Mouse (Mus musculus): ENCODE data around the gene Ptpru. TPM values are rescaled to one million over a fixed set of nuclear protein-coding genes. Genes with fewer than 3 reads are reported as not detected.

The Ptpru gene
- total and polyA plus RNA-seq, 2 experiments from 2014 or later: 22.2 to 34.2 TPM

DNA sequence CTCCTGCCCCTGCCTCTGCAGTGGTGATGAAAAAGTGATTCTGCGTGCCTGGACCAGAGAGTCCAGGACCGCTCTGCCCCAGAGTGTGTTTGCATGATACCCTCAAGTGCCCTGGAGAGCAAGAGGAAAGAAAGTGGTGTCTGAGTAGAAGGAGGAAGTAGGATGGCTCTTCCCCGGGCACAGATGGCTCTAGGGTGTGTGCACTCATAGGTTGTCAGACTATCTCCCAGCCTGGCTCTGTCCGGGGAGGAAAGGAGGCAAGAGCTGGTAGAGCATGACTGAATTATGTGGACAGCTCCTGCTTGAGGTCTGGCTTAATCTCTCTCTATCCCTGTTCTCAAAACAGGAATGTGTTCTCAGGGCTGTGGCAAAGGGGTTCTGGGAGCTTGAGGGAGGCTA lies 23.3 kb upstream of the Ptpru start:
- H3K4me2 ChIP-seq (ENCODE audit: low read depth, low read length, poor library complexity, severe bottlenecking): no peak overlapping the region
- no peak overlapping the region for H3K4me3 ChIP-seq (ENCODE audit: low read depth, low read length)
- TF ChIP-seq CTCF (IDR thresholded peaks at IDR 0.05): no peak
- H3K27ac ChIP-seq (ENCODE audit: low read depth, low read length): no peak overlapping the region
- H3K9me3 ChIP-seq (ENCODE audit: low read length): no peaks in the 10 kb centered on the region
- no peaks in the 10 kb centered on the region for H3K4me1 ChIP-seq (ENCODE audit: insufficient read depth, low read length)
- no peak overlapping the region for H3K9ac ChIP-seq (replicated peaks; ENCODE audit: low read length, poor library complexity, severe bottlenecking)
- H3K36me3 ChIP-seq (ENCODE audit: insufficient read depth, low read length): peaks cover 31% of the 10 kb centered on the region
- 87% methylated on average over 4 of the region's 4 CpGs for WGBS
- ATAC-seq (ENCODE audit: low FRiP score): no peak
- no peak for DNase-seq (ENCODE audit: low spot score)
- no peaks in the 10 kb centered on the region for H3K27me3 ChIP-seq (ENCODE audit: insufficient read depth, low read length)

- 53% methylated on average over 15 of the region's 15 CpGs for WGBS
- Histone ChIP-seq H3K27me3 (ENCODE audit: insufficient read depth, low read length) (no peaks in the 10 kb centered on the region), H3K4me2 (ENCODE audit: low read depth, low read length, poor library complexity, severe bottlenecking) (no peak overlapping the region), H3K9ac (replicated peaks; ENCODE audit: low read length, poor library complexity, severe bottlenecking) (no peak overlapping the region), H3K36me3 (ENCODE audit: insufficient read depth, low read length) (peaks cover 31% of the 10 kb centered on the region), H3K9me3 (ENCODE audit: low read length) (no peaks in the 10 kb centered on the region), H3K4me1 (ENCODE audit: insufficient read depth, low read length) (no peaks in the 10 kb centered on the region), H3K27ac (ENCODE audit: low read depth, low read length) (no peak overlapping the region), H3K4me3 (ENCODE audit: low read depth, low read length) (no peak overlapping the region)
- peak; percentile 99 for TF ChIP-seq CTCF (IDR thresholded peaks at IDR 0.05)
- DNase-seq (ENCODE audit: low spot score) (peak; percentile 87), ATAC-seq (ENCODE audit: low FRiP score) (no peak)
Measured at GRCm38 (mm10) chr4:131860492-131861340, 22.6 kb upstream of the Ptpru start.

- no peak overlapping the region for H3K9ac ChIP-seq (replicated peaks; ENCODE audit: low read length, poor library complexity, severe bottlenecking)
- TF ChIP-seq CTCF (IDR thresholded peaks at IDR 0.05): no peak
- H3K4me2 ChIP-seq (ENCODE audit: low read depth, low read length, poor library complexity, severe bottlenecking): no peak overlapping the region
- no peak overlapping the region for H3K27ac ChIP-seq (ENCODE audit: low read depth, low read length)
- DNase-seq (ENCODE audit: low spot score) (no peak), ATAC-seq (ENCODE audit: low FRiP score) (no peak)
- 88% methylated on average over 5 of the region's 5 CpGs for WGBS
- H3K4me1 ChIP-seq (ENCODE audit: insufficient read depth, low read length): no peaks in the 10 kb centered on the region
- H3K27me3 ChIP-seq (ENCODE audit: insufficient read depth, low read length): no peaks in the 10 kb centered on the region
- H3K9me3 ChIP-seq (ENCODE audit: low read length): no peaks in the 10 kb centered on the region
- peaks cover 14% of the 10 kb centered on the region; the same call in 1 of the 2 replicates for H3K36me3 ChIP-seq (ENCODE audit: insufficient read depth, low read length)
- no peak overlapping the region for H3K4me3 ChIP-seq (ENCODE audit: low read depth, low read length)
Measured at GRCm38 (mm10) chr4:131854950-131855349, 16.9 kb upstream of the Ptpru start.

DNA sequence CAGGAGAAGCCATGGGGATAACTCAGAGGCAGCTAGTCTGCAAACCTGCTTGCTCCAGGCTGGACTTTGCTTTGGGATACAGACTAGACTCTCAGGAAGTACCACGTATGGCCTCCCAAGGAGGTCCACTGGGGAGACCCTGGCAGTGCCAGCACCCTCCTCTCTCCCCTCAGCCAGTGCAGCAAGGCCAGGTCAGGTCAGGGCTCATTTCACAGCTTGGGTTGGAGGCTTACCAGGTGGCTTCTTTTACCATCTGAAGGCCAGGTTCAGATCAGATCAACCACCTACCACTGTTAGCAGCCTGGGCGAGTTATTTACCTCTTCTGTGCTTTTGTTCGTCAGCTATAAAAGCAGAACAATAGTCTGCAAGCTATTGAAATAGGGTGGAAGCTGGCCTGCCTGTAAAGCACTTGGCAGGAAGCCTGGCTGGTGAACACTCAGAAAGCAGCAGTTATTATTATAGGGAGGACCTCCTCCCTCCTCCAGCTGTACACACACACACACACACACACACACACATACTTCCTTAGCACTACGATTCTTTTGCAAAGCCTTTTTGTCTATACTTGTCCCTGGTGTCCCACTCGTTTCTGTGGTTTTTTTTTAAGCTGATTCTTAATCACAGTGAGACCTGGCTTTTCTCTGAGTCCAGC lies 12.0 kb upstream of the Ptpru start:
- Histone ChIP-seq H3K27me3 (ENCODE audit: insufficient read depth, low read length) (no peaks in the 10 kb centered on the region), H3K9ac (replicated peaks; ENCODE audit: low read length, poor library complexity, severe bottlenecking) (no peak overlapping the region), H3K4me3 (ENCODE audit: low read depth, low read length) (no peak overlapping the region), H3K9me3 (ENCODE audit: low read length) (no peaks in the 10 kb centered on the region), H3K36me3 (ENCODE audit: insufficient read depth, low read length) (no peaks in the 10 kb centered on the region), H3K4me2 (ENCODE audit: low read depth, low read length, poor library complexity, severe bottlenecking) (no peak overlapping the region), H3K4me1 (ENCODE audit: insufficient read depth, low read length) (no peaks in the 10 kb centered on the region), H3K27ac (ENCODE audit: low read depth, low read length) (no peak overlapping the region)
- ATAC-seq (ENCODE audit: low FRiP score): no peak
- 23% methylated on average over 5 of the region's 5 CpGs for WGBS
- DNase-seq (ENCODE audit: low spot score): peak; percentile 48
- TF ChIP-seq CTCF (IDR thresholded peaks at IDR 0.05): no peak

GRCm38 (mm10) chr4:131848082-131848481 lies 10.0 kb upstream of the Ptpru start:
- ATAC-seq (ENCODE audit: low FRiP score) (no peak), DNase-seq (ENCODE audit: low spot score) (no peak)
- Histone ChIP-seq H3K27me3 (ENCODE audit: insufficient read depth, low read length) (no peaks in the 10 kb centered on the region), H3K4me2 (ENCODE audit: low read depth, low read length, poor library complexity, severe bottlenecking) (no peak overlapping the region), H3K4me3 (ENCODE audit: low read depth, low read length) (no peak overlapping the region), H3K36me3 (ENCODE audit: insufficient read depth, low read length) (no peaks in the 10 kb centered on the region), H3K27ac (ENCODE audit: low read depth, low read length) (no peak overlapping the region), H3K4me1 (ENCODE audit: insufficient read depth, low read length) (no peaks in the 10 kb centered on the region), H3K9me3 (ENCODE audit: low read length) (no peaks in the 10 kb centered on the region), H3K9ac (replicated peaks; ENCODE audit: low read length, poor library complexity, severe bottlenecking) (no peak overlapping the region)
- WGBS: 79% methylated on average over 6 of the region's 6 CpGs
- no peak for TF ChIP-seq CTCF (IDR thresholded peaks at IDR 0.05)

Measured in midbrain, postnatal 0 days (tissue).